Mouse (Mus musculus): ENCODE data around the gene Dnase2b. TPM values are rescaled to one million over a fixed set of nuclear protein-coding genes. Genes with fewer than 3 reads are reported as not detected.

Gene Dnase2b
- polyA plus RNA-seq, 1 experiment from 2014 or later: 4.0 TPM

GRCm38 (mm10) chr3:146598411-146598810 lies 17.0 kb downstream of the Dnase2b start:
- Histone ChIP-seq H3K4me1 (ENCODE audit: insufficient read depth) (peaks cover 6% of the 10 kb centered on the region), H3K27me3 (ENCODE audit: insufficient read depth, low read length) (no peaks in the 10 kb centered on the region), H3K9me3 (ENCODE audit: low read length) (no peaks in the 10 kb centered on the region), H3K9ac (replicated peaks) (peak overlapping the region; percentile 58), H3K4me3 (ENCODE audit: low read depth, low read length) (peak overlapping the region; percentile 33), H3K27ac (ENCODE audit: low read depth) (peak overlapping the region; percentile 95), H3K4me2 (ENCODE audit: low read depth, low read length) (peak overlapping the region; percentile 67), H3K36me3 (replicated peaks; ENCODE audit: insufficient read depth, low read length) (no peaks in the 10 kb centered on the region)
- 67% methylated on average over 6 of the region's 6 CpGs for WGBS (ENCODE audit: insufficient replicate concordance)
- DNase-seq: no peak
- no peak for ATAC-seq
- TF ChIP-seq CTCF (IDR thresholded peaks at IDR 0.05; ENCODE audit: low read depth) (no peak), EP300 (IDR thresholded peaks at IDR 0.05; ENCODE audit: low read depth) (no peak)

- H3K4me1 ChIP-seq (ENCODE audit: insufficient read depth): peaks cover 6% of the 10 kb centered on the region
- H3K36me3 ChIP-seq (replicated peaks; ENCODE audit: insufficient read depth, low read length): no peaks in the 10 kb centered on the region
- DNase-seq (peak; percentile 39), ATAC-seq (peak; percentile 81)
- H3K4me3 ChIP-seq (ENCODE audit: low read depth, low read length): peak overlapping the region; percentile 33
- peak overlapping the region; percentile 58 for H3K9ac ChIP-seq (replicated peaks)
- H3K27me3 ChIP-seq (ENCODE audit: insufficient read depth, low read length): no peaks in the 10 kb centered on the region
- H3K4me2 ChIP-seq (ENCODE audit: low read depth, low read length): peak overlapping the region; percentile 67
- TF ChIP-seq CTCF (IDR thresholded peaks at IDR 0.05; ENCODE audit: low read depth): no peak
- TF ChIP-seq EP300 (IDR thresholded peaks at IDR 0.05; ENCODE audit: low read depth): peak; percentile 25; the same call in 1 of the 2 replicates
- WGBS (ENCODE audit: insufficient replicate concordance): 62% methylated on average over 7 of the region's 7 CpGs
- H3K27ac ChIP-seq (ENCODE audit: low read depth): peak overlapping the region; percentile 95
- H3K9me3 ChIP-seq (ENCODE audit: low read length): no peaks in the 10 kb centered on the region
Measured at GRCm38 (mm10) chr3:146596864-146597263, 18.5 kb downstream of the Dnase2b start.

- Histone ChIP-seq H3K9ac (replicated peaks) (peak overlapping the region; percentile 18; the same call in 1 of the 2 replicates), H3K27me3 (ENCODE audit: insufficient read depth, low read length) (no peaks in the 10 kb centered on the region), H3K4me1 (ENCODE audit: insufficient read depth) (peaks cover 6% of the 10 kb centered on the region), H3K4me3 (ENCODE audit: low read depth, low read length) (no peak overlapping the region), H3K4me2 (ENCODE audit: low read depth, low read length) (peak overlapping the region; percentile 67), H3K36me3 (replicated peaks; ENCODE audit: insufficient read depth, low read length) (no peaks in the 10 kb centered on the region), H3K27ac (ENCODE audit: low read depth) (peak overlapping the region; percentile 95), H3K9me3 (ENCODE audit: low read length) (no peaks in the 10 kb centered on the region)
- 65% methylated on average over 8 of the region's 8 CpGs for WGBS (ENCODE audit: insufficient replicate concordance)
- peak; percentile 52 for ATAC-seq
- no peak for TF ChIP-seq CTCF (IDR thresholded peaks at IDR 0.05; ENCODE audit: low read depth)
- no peak for TF ChIP-seq EP300 (IDR thresholded peaks at IDR 0.05; ENCODE audit: low read depth)
- DNase-seq: no peak
Measured at GRCm38 (mm10) chr3:146596387-146596786, 19.0 kb downstream of the Dnase2b start.

- H3K4me1 ChIP-seq (ENCODE audit: insufficient read depth): peaks cover 6% of the 10 kb centered on the region
- H3K27me3 ChIP-seq (ENCODE audit: insufficient read depth, low read length): no peaks in the 10 kb centered on the region
- H3K4me2 ChIP-seq (ENCODE audit: low read depth, low read length): peak overlapping the region; percentile 44
- H3K9me3 ChIP-seq (ENCODE audit: low read length): no peaks in the 10 kb centered on the region
- H3K36me3 ChIP-seq (replicated peaks; ENCODE audit: insufficient read depth, low read length): no peaks in the 10 kb centered on the region
- H3K27ac ChIP-seq (ENCODE audit: low read depth): peak overlapping the region; percentile 95
- no peak for ATAC-seq
- TF ChIP-seq EP300 (IDR thresholded peaks at IDR 0.05; ENCODE audit: low read depth) (no peak), CTCF (IDR thresholded peaks at IDR 0.05; ENCODE audit: low read depth) (no peak)
- H3K9ac ChIP-seq (replicated peaks): peak overlapping the region; percentile 46
- no peak overlapping the region for H3K4me3 ChIP-seq (ENCODE audit: low read depth, low read length)
- DNase-seq: no peak
- WGBS (ENCODE audit: insufficient replicate concordance): 67% methylated on average over 6 of the region's 6 CpGs
Measured at GRCm38 (mm10) chr3:146595440-146595839, 20.0 kb downstream of the Dnase2b start.

- no peak for TF ChIP-seq EP300 (IDR thresholded peaks at IDR 0.05; ENCODE audit: low read depth)
- no peak for TF ChIP-seq CTCF (IDR thresholded peaks at IDR 0.05; ENCODE audit: low read depth)
- Histone ChIP-seq H3K9me3 (ENCODE audit: low read length) (no peaks in the 10 kb centered on the region), H3K27me3 (ENCODE audit: insufficient read depth, low read length) (no peaks in the 10 kb centered on the region), H3K36me3 (replicated peaks; ENCODE audit: insufficient read depth, low read length) (peaks cover 3% of the 10 kb centered on the region; the same call in 1 of the 2 replicates), H3K4me1 (ENCODE audit: insufficient read depth) (peaks cover 6% of the 10 kb centered on the region), H3K9ac (replicated peaks) (no peak overlapping the region), H3K27ac (ENCODE audit: low read depth) (peak overlapping the region; percentile 93), H3K4me2 (ENCODE audit: low read depth, low read length) (no peak overlapping the region), H3K4me3 (ENCODE audit: low read depth, low read length) (no peak overlapping the region)
- WGBS (ENCODE audit: insufficient replicate concordance): 50% methylated on average over 2 of the region's 2 CpGs
- DNase-seq (no peak), ATAC-seq (peak; percentile 48)
Measured at GRCm38 (mm10) chr3:146591601-146592000, 23.8 kb downstream of the Dnase2b start.

- Histone ChIP-seq H3K9me3 (ENCODE audit: low read length) (no peaks in the 10 kb centered on the region), H3K4me2 (ENCODE audit: low read depth, low read length) (no peak overlapping the region), H3K4me1 (ENCODE audit: insufficient read depth) (peaks cover 6% of the 10 kb centered on the region), H3K9ac (replicated peaks) (no peak overlapping the region), H3K36me3 (replicated peaks; ENCODE audit: insufficient read depth, low read length) (peaks cover 4% of the 10 kb centered on the region; the same call in 1 of the 2 replicates), H3K27me3 (ENCODE audit: insufficient read depth, low read length) (no peaks in the 10 kb centered on the region), H3K4me3 (ENCODE audit: low read depth, low read length) (no peak overlapping the region), H3K27ac (ENCODE audit: low read depth) (peak overlapping the region; percentile 93)
- ATAC-seq (peak; percentile 80), DNase-seq (peak; percentile 40)
- 58% methylated on average over 7 of the region's 7 CpGs for WGBS (ENCODE audit: insufficient replicate concordance)
- TF ChIP-seq CTCF (IDR thresholded peaks at IDR 0.05; ENCODE audit: low read depth) (no peak), EP300 (IDR thresholded peaks at IDR 0.05; ENCODE audit: low read depth) (0 out of 2 replicates have a peak, but pooled peaks have one; percentile 21)
Measured at GRCm38 (mm10) chr3:146591159-146591558, 24.2 kb downstream of the Dnase2b start.

Data from liver, postnatal 0 days (tissue).